Mouse (Mus musculus) E14TG2a.4 (cell line): ENCODE data around the gene Plekhg5.

Experiments used
- CTCF ChIP-seq: conservative IDR thresholded peaks from 2 replicates; pipeline ENCODE4 v1.5.1; 2014; ENCODE audit warnings: low read length
- POU5F1 ChIP-seq: IDR thresholded peaks from 2 replicates; pipeline ENCODE4 v1.6.1; 2014; ENCODE audit warnings: low read length, borderline replicate concordance

DNA sequence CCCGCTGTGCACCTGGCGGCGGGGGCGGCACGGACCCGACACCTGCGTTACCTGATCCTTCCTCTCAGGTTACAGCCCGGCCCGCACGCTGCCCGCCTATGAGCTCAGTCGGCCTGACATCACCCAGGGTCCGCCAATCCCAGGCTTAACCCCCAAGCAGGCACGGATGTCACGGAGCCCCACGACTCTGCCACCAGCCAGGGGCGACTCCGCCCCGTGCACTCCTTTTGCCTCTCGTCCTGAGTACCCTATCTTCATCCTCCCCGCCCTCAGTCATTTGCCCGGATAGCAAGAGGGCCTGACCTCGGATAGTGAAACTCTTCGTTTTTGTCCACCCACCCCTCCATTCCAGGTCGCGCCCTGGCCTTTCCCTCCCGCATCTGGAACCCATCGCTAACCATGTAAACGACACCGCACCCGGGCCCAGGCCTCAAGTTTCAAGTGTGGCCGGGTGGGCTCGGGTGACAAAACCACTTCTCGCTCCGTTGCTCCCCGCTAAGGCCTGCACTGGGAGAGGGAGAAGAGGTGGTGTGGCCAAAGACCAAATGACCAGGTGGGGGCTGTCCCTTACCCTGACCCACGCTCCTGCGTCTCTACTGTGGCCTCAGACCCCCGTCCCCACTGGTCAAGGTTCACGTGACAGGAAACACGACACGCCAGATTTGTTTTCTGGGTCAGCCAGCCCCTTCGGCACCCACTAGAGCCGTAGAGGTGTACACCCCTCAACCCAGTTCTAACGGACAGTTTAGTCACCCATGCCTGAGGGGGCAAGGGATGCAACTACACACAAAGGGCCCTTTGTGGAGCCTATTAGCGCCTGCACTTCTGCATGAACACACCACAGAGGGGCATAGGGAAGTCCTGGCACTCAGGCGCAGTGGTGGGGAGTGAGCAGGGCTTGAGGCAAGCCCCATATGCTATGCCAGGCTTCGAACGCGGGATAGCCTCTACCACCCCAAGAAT, 59.8 kb downstream of the Plekhg5 start:
- TF ChIP-seq CTCF (no peak), POU5F1 (no peak)
